Mouse (Mus musculus) left cerebral cortex, adult 2 months (tissue): ENCODE measurements around the gene Hist1h2ah. TPM values are rescaled to one million over a fixed set of nuclear protein-coding genes. Genes with fewer than 3 reads are reported as not detected.

Experiments
- DNase-seq, 2 experiments: peaks; one replicate each; pipeline ENCODE4 v3.0.0; 2021 to 2022; ENCODE audit warnings: low spot score in 2 of 2, mixed read lengths in 1 of 2; ENCODE audit errors: extremely low spot score in 1 of 2
- H3K27ac ChIP-seq: fragments of 200-600 bp; 2 replicates; pipeline ENCODE4 v1.8.1; 2022
- H3K4me3 ChIP-seq: fragments of 200-600 bp; 2 replicates; pipeline ENCODE4 v1.8.1; 2022
- CTCF ChIP-seq: fragments of 200-600 bp; IDR thresholded peaks from 2 replicates; pipeline ENCODE4 v1.8.1; 2022; ENCODE audit warnings: antibody characterized with exemption, mild to moderate bottlenecking, moderate library complexity
- intact Hi-C: fragments of 180-260 bp; cut with DNase I; formaldehyde crosslinking; loops from one replicate; pipeline ENCODE4 v1.15.1; 2025
- microRNA-seq, 2 experiments: library from miRNA; unstranded; fragments of <30 nt; microRNA quantifications; one replicate each; pipeline ENCODE4 v1.2.0; 2021
- total RNA-seq, 2 experiments: library from RNA; stranded (reverse); gene quantifications; 2 replicates each; pipeline ENCODE4 v1.2.3; 2021

The Hist1h2ah gene
- total RNA-seq, 2 experiments from 2014 or later = 18.8 to 25.6 TPM

GRCm38 (mm10) chr13:21994896-21995295, 40.5 kb downstream of the Hist1h2ah start:
- no peak for DNase-seq
- intact Hi-C loops = loop anchor here (2.0 kb wide), 2 partner anchors 20 kb away; no protein-coding TSS in a partner anchor
- Histone ChIP-seq H3K4me3 (peak overlapping the region; percentile 24; the same call in 1 of the 2 replicates), H3K27ac (no peak overlapping the region)
- no peak for TF ChIP-seq CTCF

GRCm38 (mm10) chr13:21993957-21994738, 41.2 kb downstream of the Hist1h2ah start:
- intact Hi-C loops = loop anchor here (2.0 kb wide), 2 partner anchors 19 to 21 kb away; no protein-coding TSS in a partner anchor
- peak in 1 of 2 experiments; percentile 28 for DNase-seq
- TF ChIP-seq CTCF = no peak
- Histone ChIP-seq H3K4me3 (no peak overlapping the region), H3K27ac (no peak overlapping the region)

GRCm38 (mm10) chr13:21992550-21992949, 42.8 kb downstream of the Hist1h2ah start:
- no peak for DNase-seq
- TF ChIP-seq CTCF = no peak
- intact Hi-C loops = no loop called here
- H3K27ac ChIP-seq = no peak overlapping the region
- H3K4me3 ChIP-seq = no peak overlapping the region

Small RNAs within 50 kb of the gene (microRNA-seq; reads per million reads assigned to microRNA genes)
- gene Gm26300 (0 reads per million in 2 experiments), gene Gm44390 (0 reads per million in 2 experiments), gene Gm44486 (0 reads per million in 2 experiments)

Other genes with a start within 250 kb of the Hist1h2ah start
- gene Hist1h2an, start 248.3 kb downstream of the Hist1h2ah start, total RNA-seq = 1 to 10 TPM in 1 of 2 experiments, not detected in 1; 2.7 TPM
- gene Hist1h2bp, start 248.1 kb downstream of the Hist1h2ah start, total RNA-seq = 1 to 10 TPM; 1.3 to 5.5 TPM
- gene Hist1h2bq, start 225.4 kb downstream of the Hist1h2ah start, total RNA-seq = 10 to 100 TPM; 27.3 to 38.5 TPM
- 10 to 100 TPM; 11.2 to 25.1 TPM for gene Hist1h2ao, start 225.1 kb downstream of the Hist1h2ah start, total RNA-seq
- 100 to 1,000 TPM; 200 to 276 TPM for gene Hist1h4m, start 223.8 kb downstream of the Hist1h2ah start, total RNA-seq
- 10 to 100 TPM; 18.7 to 21.6 TPM for gene Hist1h4n, start 203.4 kb downstream of the Hist1h2ah start, total RNA-seq
- 10 to 100 TPM; 11.2 to 16.1 TPM for gene Hist1h2ap, start 202.1 kb downstream of the Hist1h2ah start, total RNA-seq
- 10 to 100 TPM; 27.0 to 39.1 TPM for gene Hist1h2br, start 201.8 kb downstream of the Hist1h2ah start, total RNA-seq
- gene Zfp184, start 90.5 kb downstream of the Hist1h2ah start, total RNA-seq = 1 to 10 TPM; 3.8 to 3.9 TPM
- not detected for gene Pom121l2, start 54.4 kb downstream of the Hist1h2ah start, total RNA-seq
- gene Prss16, start 25.8 kb downstream of the Hist1h2ah start, total RNA-seq = 1 to 10 TPM in 1 of 2 experiments, under 1 TPM in 1; 0.57 to 1.1 TPM
- gene Hist1h2bk, start 302 bp upstream of the Hist1h2ah start, total RNA-seq = 10 to 100 TPM; 12.2 to 13.5 TPM
- gene Hist1h4i, start 5.8 kb upstream of the Hist1h2ah start, total RNA-seq = 10 to 100 TPM; 58.2 to 75.2 TPM
- 1 to 10 TPM; 8.1 to 9.2 TPM for gene Hist1h2ag, start 7.4 kb upstream of the Hist1h2ah start, total RNA-seq
- 10 to 100 TPM in 1 of 2 experiments, 1 to 10 TPM in 1; 9.4 to 12.9 TPM for gene Hist1h2bj, start 7.6 kb upstream of the Hist1h2ah start, total RNA-seq
- gene Vmn1r188, start 48.9 kb upstream of the Hist1h2ah start, total RNA-seq = not detected
- gene Vmn1r189, start 70.3 kb upstream of the Hist1h2ah start, total RNA-seq = not detected
- gene Vmn1r191, start 148.4 kb upstream of the Hist1h2ah start, total RNA-seq = not detected
- gene Vmn1r192, start 155.6 kb upstream of the Hist1h2ah start, total RNA-seq = not detected
- gene Vmn1r193, start 187.6 kb upstream of the Hist1h2ah start, total RNA-seq = not detected
- gene Vmn1r194, start 208.6 kb upstream of the Hist1h2ah start, total RNA-seq = not detected
- gene Vmn1r195, start 235.0 kb upstream of the Hist1h2ah start, total RNA-seq = not detected